Mouse (Mus musculus) forelimb bud, embryonic 11.5 days (tissue): ENCODE results near the gene Csn2.

Source experiments
- DNase-seq: peaks from one replicate; pipeline ENCODE4 v3.0.0-alpha.2; 2012; ENCODE audit warnings: low read depth, low spot score

The Csn2 gene

GRCm38 (mm10) chr5:87699530-87699929, at the start of gene Csn2:
TSS of gene Csn2 (minus strand) at chr5:87699630.
- DNase-seq: no peak

- no peak for DNase-seq
Observed at GRCm38 (mm10) chr5:87734821-87735220, 35.4 kb upstream of the Csn2 start.

DNA sequence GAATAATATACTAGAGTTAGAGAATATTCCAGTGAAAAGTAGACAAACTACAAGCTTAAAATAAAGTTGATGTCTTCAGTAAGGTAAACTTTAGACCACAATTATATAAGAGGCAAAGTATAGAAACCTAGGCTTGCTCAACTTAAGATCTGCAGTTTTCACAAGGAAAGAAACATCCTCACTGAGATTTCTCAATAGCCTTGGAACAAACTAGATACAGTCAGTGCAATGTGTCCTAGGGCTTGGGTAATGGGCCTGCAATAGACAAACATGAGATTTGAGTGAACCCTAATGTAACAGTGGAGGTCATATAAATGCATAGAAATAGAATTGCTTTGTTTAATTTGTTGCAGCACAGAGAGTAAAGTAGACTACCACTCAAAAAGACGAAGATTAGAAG, 6.5 kb upstream of the Csn2 start:
- DNase-seq: no peak

GRCm38 (mm10) chr5:87665908-87666307, 33.5 kb downstream of the Csn2 start, which contains the start of gene Csn1s1:
TSS of gene Csn1s1 (plus strand) at chr5:87666208.
- no peak for DNase-seq

DNA sequence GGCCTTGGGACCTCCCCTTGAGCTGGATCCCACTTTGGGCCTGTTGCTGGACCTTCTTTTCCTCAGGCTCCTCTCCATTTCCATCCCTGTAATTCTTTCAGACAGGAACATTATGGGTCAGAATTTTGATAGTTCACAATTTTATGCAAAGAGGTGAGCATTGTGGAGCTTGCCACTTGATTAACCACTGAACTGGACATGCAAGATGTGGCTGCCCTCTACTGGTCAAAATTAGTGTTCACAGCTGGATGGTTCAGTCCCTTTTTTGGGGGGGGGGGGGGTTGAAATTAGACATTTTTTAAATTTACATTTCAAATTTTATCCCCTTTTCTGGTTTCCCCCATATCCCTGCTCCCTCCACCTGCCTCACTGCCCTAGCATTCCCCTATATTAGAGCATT, 56.6 kb downstream of the Csn2 start:
- DNase-seq: no peak
